Mouse (Mus musculus): ENCODE results near the gene Racgap1.
A peak's percentile ranks its signal among the peaks of the same experiment; 100 is the strongest.

Racgap1 gene

DNA sequence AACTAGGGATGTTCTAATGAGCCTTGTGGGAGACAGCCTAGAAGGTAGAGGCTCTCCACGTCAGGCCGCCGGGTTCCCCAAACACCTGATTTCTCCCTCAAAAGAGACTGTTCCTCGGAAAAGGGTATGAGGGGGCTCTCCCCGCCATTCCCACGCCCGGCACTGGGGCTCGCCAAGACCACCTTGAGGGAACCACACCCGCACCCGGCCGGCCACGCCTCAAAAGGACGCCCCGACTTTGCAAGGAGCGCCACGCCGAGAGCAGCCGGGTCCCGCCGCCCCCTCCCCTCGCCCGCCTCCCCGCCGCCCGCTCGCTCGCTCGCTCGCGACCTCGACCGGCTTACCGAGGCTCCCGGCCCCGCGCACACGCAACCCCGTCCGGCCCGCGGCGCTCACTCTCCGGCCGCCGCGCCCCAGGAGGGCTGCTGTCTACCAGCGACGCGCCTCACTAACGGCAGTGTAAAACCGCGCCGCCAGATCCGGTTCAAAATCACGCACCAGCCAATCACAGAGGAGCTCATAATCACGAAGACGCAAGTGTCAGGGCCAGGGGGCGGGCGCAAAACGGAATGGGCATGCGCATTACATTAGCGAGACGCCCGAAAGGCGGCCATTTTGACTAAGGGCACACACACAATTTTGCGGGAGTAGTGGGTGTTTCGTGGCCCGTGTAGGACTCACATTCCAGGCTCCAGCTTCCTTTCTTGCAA, at the start of gene Racgap1:
Gene Racgap1 (minus strand): TSS at position 494 of the 710 bp plus-strand sequence.
- DNase-seq (ENCODE audit: low spot score in 2 of 2): peak; percentile 94 to 97

DNA sequence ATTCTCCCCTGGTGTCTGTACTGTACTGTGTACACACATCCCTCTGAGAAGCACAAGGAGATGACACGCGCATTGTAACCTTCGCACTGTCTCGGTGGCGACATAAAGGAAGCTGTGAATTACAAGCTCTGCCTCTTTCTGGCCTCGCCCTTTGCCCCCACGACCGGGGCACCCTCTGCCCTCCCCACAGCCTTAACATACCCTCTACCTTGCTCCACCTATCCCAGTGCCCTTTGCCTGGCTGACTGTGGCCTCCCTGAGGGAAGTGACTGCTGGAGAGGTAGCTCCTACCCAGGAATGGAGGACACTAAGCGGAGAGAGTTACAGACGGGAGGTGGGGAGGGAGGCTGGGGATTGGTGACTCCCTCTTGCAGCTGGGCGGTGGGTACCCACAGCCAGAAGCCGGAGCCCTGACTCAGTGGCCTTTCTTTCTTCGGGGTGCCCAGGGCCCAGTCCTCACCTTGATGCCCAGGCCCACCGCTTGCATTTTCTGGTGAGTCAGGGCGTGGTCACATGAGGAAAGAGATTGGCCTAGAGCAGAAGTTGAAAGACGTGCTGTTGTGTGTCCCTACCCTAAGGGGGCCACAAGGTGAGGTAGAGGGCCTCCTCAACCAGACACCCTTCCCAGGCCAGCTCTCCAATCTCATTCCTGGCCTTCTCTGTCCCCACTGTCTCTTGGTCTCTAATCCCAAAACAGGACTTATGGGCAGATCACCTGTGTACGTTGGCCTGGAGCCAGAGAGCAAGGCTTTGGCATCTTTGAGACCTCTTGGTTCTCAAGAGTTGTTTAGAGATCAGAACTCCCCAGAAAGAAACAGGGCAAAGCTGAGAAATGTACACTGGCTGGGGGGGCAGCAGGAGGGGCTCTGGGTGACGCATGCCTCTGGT, 49.0 kb upstream of the Racgap1 start:
- peak in 1 of 2 experiments; percentile 4 for DNase-seq (ENCODE audit: low spot score in 2 of 2)

DNA sequence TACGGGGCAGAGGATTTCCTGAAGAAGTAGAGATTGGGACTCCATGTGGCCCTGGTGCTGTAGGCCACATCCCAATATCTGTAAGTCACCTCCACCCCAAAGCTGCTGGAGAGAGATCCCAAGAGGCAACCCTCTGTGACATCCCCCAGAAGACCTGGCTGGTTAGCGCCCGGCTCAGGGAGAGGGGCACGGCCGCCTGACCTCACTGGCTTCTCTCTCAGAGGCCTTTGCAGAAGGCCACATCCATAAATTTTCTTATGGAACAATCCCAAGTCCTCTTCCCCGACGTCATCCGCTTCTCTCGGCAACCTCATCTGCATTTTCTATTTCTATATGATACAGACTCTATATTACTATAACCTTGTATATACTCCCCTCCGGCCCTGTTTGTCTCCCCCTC, 48.3 kb upstream of the Racgap1 start:
- DNase-seq (ENCODE audit: low spot score in 2 of 2): no peak

DNA sequence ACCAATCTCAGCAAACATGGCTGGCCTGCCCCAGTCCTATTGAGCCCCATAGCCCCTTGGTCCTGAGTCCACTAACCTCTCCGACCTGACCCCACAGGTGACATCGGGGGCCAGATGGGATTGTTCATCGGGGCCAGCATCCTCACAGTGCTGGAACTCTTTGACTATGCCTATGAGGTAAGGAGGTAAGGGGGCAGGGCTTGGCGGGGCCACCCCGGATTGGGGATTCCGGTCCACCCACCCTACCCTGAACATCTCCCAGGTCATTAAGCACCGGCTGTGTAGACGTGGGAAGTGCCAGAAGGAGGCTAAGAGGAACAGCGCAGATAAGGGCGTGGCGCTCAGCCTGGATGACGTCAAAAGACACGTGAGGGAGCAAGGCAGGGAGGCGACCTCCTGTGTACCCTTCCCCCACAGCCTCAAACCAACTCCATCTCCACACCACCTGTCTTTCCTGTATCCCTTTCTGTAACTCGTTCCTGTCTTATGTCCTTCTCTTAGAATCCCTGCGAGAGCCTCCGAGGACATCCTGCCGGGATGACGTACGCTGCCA, 47.2 kb upstream of the Racgap1 start:
- no peak for DNase-seq (ENCODE audit: low spot score in 2 of 2)

DNA sequence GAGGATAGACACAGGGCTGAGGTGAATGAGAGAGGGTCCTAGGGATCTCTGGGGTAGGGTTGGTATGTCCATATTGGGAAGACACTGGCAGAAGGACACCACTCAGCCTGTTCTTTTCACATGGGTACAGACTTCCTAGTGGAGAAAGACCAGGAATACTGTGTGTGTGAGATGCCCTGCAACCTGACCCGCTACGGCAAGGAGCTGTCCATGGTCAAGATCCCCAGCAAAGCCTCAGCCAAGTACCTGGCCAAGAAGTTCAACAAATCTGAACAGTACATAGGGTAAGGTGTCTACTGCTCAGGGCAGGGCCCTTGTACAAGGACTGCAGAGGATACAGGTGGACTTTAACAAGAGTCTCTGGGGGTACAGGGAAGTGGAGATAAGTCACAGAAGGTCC, 45.9 kb upstream of the Racgap1 start:
- DNase-seq (ENCODE audit: low spot score in 2 of 2): no peak

DNA sequence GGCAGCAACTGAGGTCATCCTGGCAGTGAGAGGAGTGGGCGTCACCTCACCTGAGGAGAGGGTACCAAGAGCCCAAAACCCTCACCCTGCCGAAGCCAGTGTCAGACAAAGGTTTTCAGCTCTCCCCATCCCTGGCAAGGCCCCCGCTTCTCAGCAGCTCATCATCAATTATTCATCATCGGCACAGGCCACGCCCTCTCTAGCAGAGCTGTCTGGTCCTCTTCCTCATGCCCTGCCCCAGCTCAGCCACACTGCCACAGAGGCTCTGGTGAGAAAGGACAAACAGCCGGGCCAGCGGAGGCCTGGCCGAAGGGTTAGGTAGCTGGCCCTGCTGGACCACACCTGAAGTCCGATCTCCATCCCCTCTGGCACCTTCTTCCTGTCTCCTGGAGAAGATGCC, 40.5 kb upstream of the Racgap1 start:
- DNase-seq (ENCODE audit: low spot score in 2 of 2): no peak

DNA sequence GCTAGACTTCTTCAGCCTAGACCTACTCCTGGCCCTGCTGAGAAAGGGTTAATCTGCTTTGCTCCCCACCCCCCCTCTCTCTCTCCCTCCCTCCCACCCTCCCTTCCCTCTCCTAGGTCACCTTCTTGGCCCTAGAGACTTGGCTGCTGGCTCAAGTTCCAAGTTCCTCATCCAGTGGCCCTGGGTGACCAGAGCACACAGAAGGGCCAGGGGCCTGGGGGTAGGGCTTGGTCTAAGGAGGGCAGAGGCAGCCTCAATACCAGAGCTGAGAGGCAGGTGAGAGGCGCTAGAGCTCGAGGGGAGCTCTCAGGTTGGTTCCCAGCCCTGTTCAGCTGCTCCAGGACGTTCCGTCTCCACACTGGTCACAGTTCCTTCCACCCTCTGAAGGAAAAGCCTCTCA, 39.5 kb upstream of the Racgap1 start:
- DNase-seq (ENCODE audit: low spot score in 2 of 2): no peak

DNA sequence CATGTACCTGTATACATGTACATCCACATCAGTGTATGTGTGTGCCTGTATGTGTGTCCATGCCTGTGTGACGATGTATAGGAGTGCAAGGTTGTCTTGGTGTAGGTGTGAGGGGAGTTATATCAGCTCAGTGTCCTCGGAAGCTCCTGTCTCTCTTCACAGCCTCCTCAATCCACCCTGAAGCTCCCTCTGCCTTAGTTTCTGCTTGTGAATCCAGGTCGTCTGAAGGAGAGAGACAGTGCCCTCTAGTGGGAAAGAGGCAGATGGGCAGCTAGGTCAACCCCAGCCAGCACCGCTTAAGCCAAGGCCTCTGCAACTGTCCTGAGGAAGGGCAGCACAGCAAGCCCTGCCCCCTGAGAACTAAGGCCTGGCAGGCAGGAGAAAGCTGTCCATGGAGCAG, 37.3 kb upstream of the Racgap1 start:
- peak in 1 of 2 experiments; percentile 53 for DNase-seq (ENCODE audit: low spot score in 2 of 2)

DNA sequence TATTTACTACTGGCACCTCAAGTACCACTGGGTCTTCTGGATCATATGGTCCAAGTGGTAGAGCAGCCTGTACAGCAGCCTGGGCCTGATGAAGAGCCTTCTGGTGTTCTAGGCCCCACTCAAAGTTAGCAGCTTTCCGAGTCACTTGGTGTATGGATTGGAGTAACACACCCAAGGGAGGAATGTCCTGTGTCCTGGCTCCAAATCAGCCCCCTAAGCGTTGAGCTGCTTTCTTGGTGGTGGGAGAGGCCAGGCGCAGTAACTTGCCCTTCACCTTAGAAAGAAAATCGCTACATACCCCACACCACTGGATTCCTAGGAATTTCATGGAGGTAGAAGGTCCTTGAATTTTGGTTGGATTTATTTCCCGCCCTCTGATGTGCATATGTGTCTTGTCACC, 32.7 kb upstream of the Racgap1 start:
- no peak for DNase-seq (ENCODE audit: low spot score in 2 of 2)

DNA sequence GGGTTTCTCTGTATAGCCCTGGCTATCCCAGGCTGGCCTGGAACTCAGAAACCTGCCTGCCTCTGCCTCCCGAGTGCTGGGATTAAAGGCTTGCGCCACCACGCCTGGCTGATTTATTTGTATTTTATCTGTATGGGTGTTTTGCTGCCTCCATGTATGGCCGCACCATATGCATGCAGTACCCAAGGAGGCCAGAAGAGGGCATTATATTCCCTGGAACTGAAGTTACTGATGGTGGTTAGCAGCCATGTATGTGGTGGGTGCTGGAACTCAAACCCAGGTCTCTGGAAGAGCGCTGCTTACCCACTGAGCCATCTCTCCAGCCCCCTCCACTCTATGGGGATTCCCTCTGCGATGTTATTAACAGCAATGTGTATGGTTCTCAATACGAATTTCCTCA, 31.4 kb upstream of the Racgap1 start:
- DNase-seq (ENCODE audit: low spot score in 2 of 2): peak; percentile 35 to 56

DNA sequence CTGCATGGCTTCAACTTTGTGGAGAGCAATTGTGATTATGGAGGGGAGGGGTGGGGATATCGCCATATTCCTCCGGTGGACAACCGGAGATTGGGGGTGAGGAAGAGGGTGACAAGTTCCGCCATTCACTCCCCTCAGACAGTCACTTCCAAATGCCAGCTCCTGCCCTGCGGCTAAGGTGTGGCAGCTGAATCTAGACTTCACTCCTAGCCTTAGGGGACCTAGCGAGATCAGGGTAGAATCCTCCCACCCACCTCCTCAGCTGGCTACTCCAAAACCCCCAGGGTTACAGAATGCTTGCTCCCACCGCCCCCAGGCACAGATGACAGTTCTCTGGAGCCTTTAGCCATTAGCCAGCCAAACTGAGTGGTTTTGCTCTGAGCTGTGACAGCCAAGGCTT, 27.6 kb upstream of the Racgap1 start:
- no peak for DNase-seq (ENCODE audit: low spot score in 2 of 2)

DNA sequence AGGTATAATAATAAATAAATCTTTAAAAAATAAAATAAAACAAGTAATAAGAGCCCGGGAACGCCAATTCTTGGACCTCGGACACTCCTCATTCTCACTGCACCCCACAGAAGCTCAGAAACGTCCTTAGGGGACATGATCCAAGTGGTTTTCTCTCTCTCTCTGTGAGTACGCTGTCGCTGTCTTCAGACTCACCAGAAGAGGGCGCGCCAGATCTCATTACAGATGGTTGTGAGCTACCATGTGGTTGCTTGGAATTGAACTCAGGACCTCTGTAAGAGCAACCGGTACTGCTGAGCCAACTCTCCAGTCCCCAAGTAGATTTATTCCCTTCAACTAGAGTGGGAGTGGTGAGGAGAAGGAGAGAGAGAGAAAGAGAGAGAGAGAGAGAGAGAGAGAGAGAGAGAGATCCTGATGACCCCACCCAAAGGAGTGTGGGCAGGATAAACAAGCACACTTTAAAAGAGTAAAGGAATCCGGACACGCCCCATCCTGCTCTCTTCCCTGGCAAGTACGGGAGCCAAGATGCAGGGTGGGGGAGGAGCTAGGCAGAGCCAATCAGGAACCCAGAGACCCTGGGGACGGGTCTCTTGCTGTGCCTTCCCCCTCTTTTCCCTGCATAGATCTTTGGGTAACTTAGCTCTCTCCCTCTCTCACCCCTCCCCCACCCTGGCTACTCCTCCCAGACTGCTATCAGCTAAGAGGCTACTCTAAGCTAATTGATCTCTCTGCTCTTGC, 26.8 kb upstream of the Racgap1 start:
- peak; percentile 35 to 70 for DNase-seq (ENCODE audit: low spot score in 2 of 2)

DNA sequence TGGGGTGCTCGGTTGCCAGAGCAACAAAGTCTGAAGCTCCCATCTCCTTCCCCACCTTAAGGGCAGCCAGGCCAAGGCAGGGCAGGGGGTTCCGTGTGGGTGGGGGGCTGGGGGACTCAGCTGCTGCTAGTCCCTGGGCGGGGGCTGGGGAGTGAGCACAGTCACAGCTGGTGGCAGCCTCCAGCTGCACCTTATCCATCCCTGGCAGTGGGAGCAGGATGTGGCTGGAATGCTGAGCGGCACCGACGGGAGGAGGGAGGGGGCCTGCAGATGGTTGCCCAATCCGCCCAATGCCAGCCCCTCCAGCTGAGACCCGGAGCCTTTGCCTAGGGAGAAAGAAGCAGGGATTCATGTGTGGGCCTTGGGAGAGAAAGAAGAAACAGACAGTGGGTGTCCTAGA, 25.6 kb upstream of the Racgap1 start:
- no peak for DNase-seq (ENCODE audit: low spot score in 2 of 2)

DNA sequence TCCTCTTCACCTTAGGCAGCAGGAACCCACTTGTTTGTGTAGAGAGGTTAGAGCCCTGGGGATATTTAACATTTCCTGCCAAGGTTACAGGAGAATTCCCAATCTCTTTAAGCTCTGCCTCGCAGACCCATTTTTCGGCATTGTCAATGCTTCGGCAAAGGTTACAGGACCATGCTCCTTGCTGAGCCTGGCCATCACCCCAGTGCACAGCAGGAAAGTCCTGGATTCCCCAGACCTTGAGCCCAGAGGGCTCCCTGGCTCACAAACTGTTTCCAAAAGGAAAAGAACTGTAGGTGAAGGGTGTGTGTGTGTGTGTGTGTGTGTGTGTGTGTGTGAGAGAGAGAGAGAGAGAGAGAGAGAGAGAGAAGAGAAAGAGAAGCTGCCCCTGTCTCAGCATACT, 23.4 kb upstream of the Racgap1 start:
- no peak for DNase-seq (ENCODE audit: low spot score in 2 of 2)

DNA sequence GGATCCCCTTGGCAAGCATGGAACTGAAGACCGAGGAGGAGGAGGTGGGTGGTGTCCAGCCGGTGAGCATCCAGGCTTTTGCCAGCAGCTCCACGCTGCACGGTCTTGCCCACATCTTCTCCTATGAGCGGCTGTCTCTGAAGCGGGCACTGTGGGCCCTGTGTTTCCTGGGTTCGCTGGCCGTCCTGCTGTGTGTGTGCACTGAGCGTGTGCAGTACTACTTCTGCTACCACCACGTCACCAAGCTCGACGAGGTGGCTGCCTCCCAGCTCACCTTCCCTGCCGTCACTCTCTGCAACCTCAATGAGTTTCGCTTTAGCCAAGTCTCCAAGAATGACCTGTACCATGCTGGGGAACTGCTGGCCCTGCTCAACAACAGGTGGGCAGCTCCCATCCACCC, 20.3 kb upstream of the Racgap1 start:
- no peak for DNase-seq (ENCODE audit: low spot score in 2 of 2)

DNA sequence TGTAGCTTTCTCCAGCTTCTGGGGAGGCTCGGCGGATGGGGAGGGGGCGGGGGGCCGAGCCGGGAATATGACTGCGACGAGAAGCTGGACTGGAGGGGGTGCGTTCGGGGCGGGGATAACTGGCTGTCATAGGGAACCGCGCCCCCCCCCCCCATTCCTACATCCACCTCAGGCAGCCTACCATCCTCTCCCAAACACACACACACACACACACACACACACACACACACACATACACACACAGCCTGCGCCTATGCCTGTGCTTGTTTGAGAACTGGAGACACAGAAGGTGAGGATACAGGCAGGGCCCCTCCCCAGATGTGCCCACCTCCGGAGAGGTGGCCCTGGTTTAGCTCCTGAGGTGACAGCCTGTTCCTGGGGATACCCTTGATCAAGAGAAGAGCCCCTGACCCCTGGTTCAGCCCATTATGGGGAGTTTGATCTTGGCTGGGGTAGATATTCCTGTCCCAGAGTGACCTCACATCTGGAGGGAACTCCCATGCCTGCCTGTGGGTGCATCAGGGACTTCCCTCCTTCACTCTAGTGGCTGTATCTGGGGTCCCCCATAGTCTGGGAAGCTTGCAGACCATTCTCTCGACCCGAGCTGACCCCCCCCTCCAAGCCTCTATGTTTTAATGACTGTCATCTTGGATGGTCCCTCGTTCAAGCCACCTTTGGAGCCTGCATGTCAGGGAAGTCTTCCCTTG, 19.7 kb upstream of the Racgap1 start:
- no peak for DNase-seq (ENCODE audit: low spot score in 2 of 2)

DNA sequence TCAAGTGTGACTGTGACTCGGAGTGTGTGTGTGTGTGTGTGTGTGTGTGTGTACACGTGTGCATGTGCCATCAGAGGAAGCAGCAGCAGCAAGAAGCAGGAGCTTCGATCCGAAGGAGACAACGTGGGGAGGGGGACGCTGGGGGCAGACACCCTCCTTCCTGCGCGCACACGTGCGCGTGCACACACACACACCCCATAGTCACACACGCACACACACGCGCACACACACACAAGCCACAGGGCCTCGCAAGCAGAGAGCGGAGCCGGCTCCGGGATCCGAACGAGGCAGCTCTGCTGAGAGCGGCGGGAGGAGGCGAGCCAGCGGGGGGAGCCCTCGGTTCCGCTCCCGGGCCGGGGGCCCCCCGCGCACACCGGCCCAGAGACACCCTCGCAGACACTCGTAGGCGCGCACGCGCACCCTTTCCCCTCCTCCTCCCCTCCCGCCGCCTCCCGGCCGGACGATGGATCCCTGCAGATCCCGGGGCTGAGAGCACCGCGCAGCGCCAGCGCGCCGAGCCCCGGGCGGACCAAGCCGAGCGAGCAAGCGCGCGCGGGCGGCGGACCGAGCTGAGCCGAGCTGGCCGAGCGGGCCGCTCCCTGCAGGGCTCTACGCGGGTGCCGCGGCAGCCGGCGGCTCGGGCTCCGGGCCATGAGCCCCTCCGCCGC, 18.8 kb upstream of the Racgap1 start, which contains the start of gene Asic1:
Gene Asic1 (plus strand): TSS at position 215 of the 668 bp plus-strand sequence.
- DNase-seq (ENCODE audit: low spot score in 2 of 2): peak in 1 of 2 experiments; percentile 20

DNA sequence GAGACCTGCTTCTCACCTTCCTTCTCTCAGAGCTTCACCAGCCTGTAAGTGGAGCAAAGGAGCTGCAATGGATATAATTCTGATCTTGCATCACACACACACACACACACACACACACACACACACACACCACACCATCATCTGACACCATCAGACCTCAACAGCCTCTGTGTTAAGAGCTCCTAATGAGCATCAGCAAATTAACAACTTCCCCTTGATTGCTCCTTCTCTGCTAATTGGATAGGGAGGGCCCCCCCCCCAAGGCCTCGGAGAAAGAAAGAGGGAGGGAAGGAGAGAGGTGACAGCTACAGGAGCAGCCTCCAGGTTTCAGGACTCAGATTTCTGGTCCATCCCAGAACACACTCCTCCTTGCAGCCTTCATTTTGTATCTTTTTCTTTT, 17.9 kb upstream of the Racgap1 start:
- no peak for DNase-seq (ENCODE audit: low spot score in 2 of 2)

DNA sequence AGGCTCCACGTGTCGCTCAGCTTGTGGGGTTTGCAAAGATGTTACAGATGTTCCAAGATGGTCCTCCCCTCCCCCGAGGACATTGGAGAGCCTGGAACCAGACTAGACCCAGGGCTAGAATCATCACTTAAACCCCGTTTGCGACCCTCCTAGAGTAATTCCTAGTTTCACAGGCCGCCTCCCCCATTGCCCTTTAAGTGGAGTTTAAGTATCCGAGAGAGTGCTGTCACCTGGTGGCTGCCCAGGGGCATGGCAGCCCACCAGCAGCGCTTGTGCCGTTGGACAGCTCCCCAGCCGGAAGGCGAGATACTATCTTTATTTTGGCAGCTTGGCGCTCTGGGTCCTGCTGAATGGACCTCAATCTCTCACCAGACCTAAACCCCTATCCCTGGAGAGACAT, 17.4 kb upstream of the Racgap1 start:
- peak; percentile 49 to 82 for DNase-seq (ENCODE audit: low spot score in 2 of 2)

DNA sequence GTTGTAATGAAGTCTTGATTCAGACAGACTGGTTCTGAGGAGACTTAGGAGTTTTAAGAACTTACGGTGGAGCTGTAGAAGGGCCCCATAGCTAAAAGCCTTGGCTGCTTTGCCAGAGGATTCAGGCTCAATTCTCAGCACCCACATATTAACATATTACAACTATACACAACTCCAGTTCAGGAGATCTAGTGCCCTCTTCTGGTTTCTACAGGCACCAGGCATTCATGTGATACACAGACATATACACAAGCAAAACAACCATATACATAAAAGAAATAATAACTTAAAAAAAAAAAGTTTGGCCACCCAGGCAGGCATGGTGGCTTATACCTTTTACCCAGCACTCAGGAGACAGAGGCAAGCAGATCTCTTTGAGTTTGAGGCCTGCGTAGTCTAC, 16.1 kb upstream of the Racgap1 start:
- DNase-seq (ENCODE audit: low spot score in 2 of 2): no peak
